Mouse (Mus musculus): ENCODE measurements at regions not wholly inside any gene's neighbourhood (a gene's known extent, or its start where the extent isn't known, plus 50 kb on each side); places are given as distances from the start of the nearest gene placed in this dataset.
A peak's percentile ranks its signal among the peaks of the same experiment; 100 is the strongest.
"Not testable (repeated sequence)": the region's sequence is repeated elsewhere in the genome, so short reads cannot be mapped to it uniquely, and the experiment has no call there.

DNA sequence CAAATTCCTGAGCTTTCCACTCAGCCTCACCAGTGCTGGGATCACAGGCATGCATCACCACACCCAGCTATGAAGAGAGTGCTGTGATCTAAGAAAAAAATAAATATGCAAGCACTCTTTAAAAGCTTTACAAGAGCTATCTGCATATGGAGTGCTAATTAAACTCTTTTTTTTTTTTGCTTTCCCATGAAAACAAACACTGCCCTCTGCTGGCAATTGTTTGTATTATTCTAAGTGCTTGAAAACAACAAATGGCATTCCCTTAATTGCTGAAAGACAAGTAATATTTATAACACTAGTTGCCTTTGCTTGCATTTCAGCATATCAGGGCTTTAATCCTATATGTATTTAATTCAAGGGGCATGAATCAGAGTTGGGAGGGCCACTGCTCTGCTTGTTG lies 91.8 kb downstream of the 5730507C01Rik start:
- not testable (repeated sequence) for DNase-seq (ENCODE audit: low spot score in 2 of 2)

DNA sequence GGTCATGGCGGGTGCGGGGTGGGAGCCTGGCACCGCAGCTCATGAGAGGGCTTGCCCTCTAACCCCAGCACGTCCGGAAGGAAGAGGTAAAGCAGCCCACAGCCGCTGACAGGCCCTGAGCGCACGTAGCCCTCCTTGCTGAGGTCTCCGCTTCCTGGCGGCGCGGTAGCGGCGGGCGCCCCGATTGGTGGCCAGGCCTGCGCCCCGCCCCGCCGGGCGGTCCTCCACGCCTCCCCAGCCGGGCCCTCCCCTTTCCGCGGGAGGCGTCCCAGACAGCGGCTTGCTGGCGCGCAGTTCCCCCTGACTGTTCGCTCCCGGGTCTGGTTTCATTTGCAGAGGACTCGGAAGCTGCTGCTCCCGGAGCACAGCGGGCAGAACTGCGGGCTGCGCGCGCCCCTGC lies 95.5 kb downstream of the 5730507C01Rik start:
- peak; percentile 2 to 16 for DNase-seq (ENCODE audit: low spot score in 2 of 2)

DNA sequence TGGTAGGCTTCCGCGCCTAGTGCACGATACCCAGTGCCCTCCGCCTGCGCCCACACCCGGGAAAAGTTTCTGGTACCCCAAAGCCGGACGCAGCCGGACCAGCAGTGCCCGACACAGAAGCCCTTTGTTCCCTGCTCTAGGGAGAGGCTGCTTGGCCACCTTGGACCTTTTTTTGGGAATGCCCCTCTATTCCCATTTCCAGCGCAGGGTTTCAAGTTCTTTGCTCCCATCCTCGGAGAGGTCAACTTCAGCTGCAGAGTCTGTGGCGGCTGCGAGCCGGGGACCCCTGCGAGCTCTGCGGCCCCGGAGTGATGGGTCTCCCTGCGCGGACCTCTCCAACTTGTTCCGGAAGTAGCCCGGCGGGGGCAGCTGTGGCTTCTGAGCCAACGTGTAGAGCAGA lies 96.3 kb downstream of the 5730507C01Rik start:
- not testable (repeated sequence) for DNase-seq (ENCODE audit: low spot score in 2 of 2)
